Mouse (Mus musculus) midbrain, embryonic 12.5 days (tissue): ENCODE measurements at regions not wholly inside any gene's neighbourhood (a gene's known extent, or its start where the extent isn't known, plus 50 kb on each side); places are given as distances from the start of the nearest gene placed in this dataset.

Experiments used
- ATAC-seq: fragments of 200-750 bp; cut with Nextera tagmentation; 2 replicates; pipeline ENCODE4 v1.8.0; 2017; ENCODE audit warnings: low read depth, moderate TSS enrichment, moderate library complexity; ENCODE audit not compliant: low FRiP score
- H3K27ac ChIP-seq: fragments of 300-500 bp; sonication (generic); replicated peaks from 2 replicates; pipeline ENCODE4 v1.5.1; 2016; ENCODE audit warnings: mild to moderate bottlenecking
- H3K27me3 ChIP-seq: fragments of 300-500 bp; sonication (generic); 2 replicates; pipeline ENCODE4 v1.6.1; 2016; ENCODE audit warnings: mild to moderate bottlenecking
- H3K36me3 ChIP-seq: fragments of 300-500 bp; sonication (generic); 2 replicates; pipeline ENCODE4 v1.6.1; 2016
- H3K4me1 ChIP-seq: fragments of 300-500 bp; sonication (generic); 2 replicates; pipeline ENCODE4 v1.6.1; 2016
- H3K4me2 ChIP-seq: fragments of 300-500 bp; sonication (generic); replicated peaks from 2 replicates; pipeline ENCODE4 v1.6.1; 2016; ENCODE audit warnings: mild to moderate bottlenecking, moderate library complexity
- H3K4me3 ChIP-seq: fragments of 300-500 bp; sonication (generic); 2 replicates; pipeline ENCODE4 v1.5.1; 2016; ENCODE audit warnings: mild to moderate bottlenecking
- H3K9ac ChIP-seq: fragments of 300-500 bp; sonication (generic); replicated peaks from 2 replicates; pipeline ENCODE4 v1.6.1; 2016; ENCODE audit warnings: mild to moderate bottlenecking, moderate library complexity
- H3K9me3 ChIP-seq: fragments of 300-500 bp; sonication (generic); 2 replicates; pipeline ENCODE4 v1.6.1; 2016; ENCODE audit warnings: mild to moderate bottlenecking
- WGBS: fragments of 180-500 bp; shearing (Covaris S2); methylation state at CpG from one replicate; pipeline ENCODE4 v1.1.7; 2016; 5-methylcytosine and 5-hydroxymethylcytosine counted together

GRCm38 (mm10) chr16:3231566-3231965 is 359.3 kb upstream of the Olfr161 start:
- Histone ChIP-seq H3K27me3 (no peaks in the 10 kb centered on the region), H3K4me1 (no peaks in the 10 kb centered on the region), H3K27ac (no peak overlapping the region), H3K9me3 (peaks cover 52% of the 10 kb centered on the region), H3K4me2 (no peak overlapping the region), H3K9ac (no peak overlapping the region), H3K4me3 (no peak overlapping the region), H3K36me3 (0 out of 2 replicates have a peak, but pooled peaks cover 3% of the 10 kb centered on the region)
- WGBS = 73% methylated on average over 3 of the region's 3 CpGs
- ATAC-seq = peak; percentile 67

DNA sequence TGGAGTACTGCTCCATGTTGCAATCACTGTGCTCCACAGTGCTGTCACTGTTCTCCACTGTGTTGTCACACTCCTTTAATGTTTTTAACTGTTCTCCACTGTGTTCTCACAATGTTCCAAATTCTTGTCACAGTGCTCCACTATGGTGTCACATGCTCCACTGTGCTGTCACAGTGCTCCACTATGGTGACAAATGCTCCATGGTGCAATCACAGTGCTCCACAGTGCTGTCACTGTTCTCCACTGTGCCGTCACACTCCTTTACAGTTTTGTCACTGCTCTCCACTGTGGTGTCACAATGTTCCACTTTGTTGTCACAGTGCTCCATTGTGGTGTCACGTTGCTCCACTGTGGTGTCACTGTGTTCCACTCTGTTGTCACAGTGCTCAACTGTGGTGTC is 358.2 kb upstream of the Olfr161 start:
- Histone ChIP-seq H3K4me3 (no peak overlapping the region), H3K4me2 (no peak overlapping the region), H3K27ac (no peak overlapping the region), H3K9ac (no peak overlapping the region), H3K36me3 (0 out of 2 replicates have a peak, but pooled peaks cover 3% of the 10 kb centered on the region), H3K4me1 (no peaks in the 10 kb centered on the region), H3K27me3 (no peaks in the 10 kb centered on the region), H3K9me3 (peaks cover 58% of the 10 kb centered on the region)
- WGBS = 47% methylated on average over 2 of the region's 2 CpGs
- peak; percentile 35 for ATAC-seq

GRCm38 (mm10) chr16:3234063-3234462 is 356.8 kb upstream of the Olfr161 start:
- H3K27ac ChIP-seq = no peak overlapping the region
- H3K4me2 ChIP-seq = no peak overlapping the region
- 52% methylated on average over 2 of the region's 2 CpGs for WGBS
- H3K36me3 ChIP-seq = 0 out of 2 replicates have a peak, but pooled peaks cover 3% of the 10 kb centered on the region
- H3K4me3 ChIP-seq = no peak overlapping the region
- H3K9me3 ChIP-seq = peaks cover 71% of the 10 kb centered on the region
- H3K9ac ChIP-seq = no peak overlapping the region
- no peaks in the 10 kb centered on the region for H3K27me3 ChIP-seq
- no peaks in the 10 kb centered on the region for H3K4me1 ChIP-seq
- peak; percentile 31 for ATAC-seq

DNA sequence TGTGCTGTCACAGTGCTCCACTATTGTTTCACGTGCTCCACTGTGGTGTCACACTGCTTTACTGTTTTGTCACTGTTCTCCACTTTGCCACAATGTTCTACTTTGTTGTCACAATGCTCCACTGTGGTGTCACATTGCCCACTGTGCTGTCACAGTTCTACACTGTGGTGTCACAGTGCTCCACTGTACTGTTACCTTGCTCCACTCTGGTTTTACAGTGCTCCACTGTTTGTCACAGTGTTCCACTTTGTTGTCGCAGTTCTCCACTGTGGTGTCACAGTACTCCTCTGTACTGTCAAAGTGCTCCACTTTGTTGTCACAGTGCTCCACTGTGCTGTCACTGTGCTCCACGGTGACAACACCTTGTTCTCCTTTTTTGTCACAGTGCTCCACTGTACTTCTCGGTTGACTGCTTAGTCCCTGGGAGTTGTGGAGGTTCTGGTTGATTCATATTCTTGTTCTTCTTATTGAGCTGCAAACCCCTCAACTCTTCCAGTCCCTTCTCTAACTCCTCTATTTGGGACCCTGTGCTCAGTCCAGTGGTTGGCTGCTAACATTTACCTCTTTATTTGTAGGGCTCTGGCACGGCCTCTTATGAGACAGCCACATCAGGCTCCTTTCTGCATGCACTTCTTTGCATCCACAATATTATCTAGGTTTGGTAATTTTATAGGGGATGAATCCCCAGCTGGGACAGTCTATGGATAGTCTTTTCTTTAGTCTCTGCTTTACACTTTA is 349.7 kb upstream of the Olfr161 start:
- H3K9ac ChIP-seq = no peak overlapping the region
- no peak overlapping the region for H3K27ac ChIP-seq
- H3K4me2 ChIP-seq = no peak overlapping the region
- no peaks in the 10 kb centered on the region for H3K27me3 ChIP-seq
- H3K9me3 ChIP-seq = peaks cover 61% of the 10 kb centered on the region
- peaks cover 6% of the 10 kb centered on the region; the same call in 1 of the 2 replicates for H3K36me3 ChIP-seq
- no peak overlapping the region for H3K4me3 ChIP-seq
- 64% methylated on average over 5 of the region's 5 CpGs for WGBS
- no peaks in the 10 kb centered on the region for H3K4me1 ChIP-seq
- peak; percentile 28; the same call in 1 of the 2 replicates for ATAC-seq

DNA sequence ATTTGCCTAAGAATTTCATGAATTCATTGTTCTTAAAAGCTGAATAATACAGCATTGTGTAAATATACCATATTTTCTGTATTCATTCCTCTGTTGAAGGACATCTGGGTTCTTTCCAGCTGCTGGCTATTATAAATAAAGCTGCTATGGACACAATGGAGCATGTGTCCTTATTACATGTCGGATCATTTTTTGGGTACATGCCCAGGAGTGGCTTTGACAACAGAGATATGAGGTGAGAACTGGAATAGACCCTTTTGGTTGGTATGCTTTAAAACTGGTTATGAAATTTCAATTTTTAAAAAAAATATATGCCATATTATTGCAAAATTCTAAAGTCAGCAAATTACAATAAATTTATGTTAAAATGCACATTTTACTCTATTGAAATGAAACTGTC is 348.9 kb upstream of the Olfr161 start:
- WGBS = 71% methylated on average over 1 of the region's 1 CpGs
- no peaks in the 10 kb centered on the region for H3K4me1 ChIP-seq
- no peak for ATAC-seq
- no peak overlapping the region for H3K9ac ChIP-seq
- no peaks in the 10 kb centered on the region for H3K27me3 ChIP-seq
- H3K4me2 ChIP-seq = no peak overlapping the region
- H3K27ac ChIP-seq = no peak overlapping the region
- H3K4me3 ChIP-seq = no peak overlapping the region
- peaks cover 58% of the 10 kb centered on the region for H3K9me3 ChIP-seq
- peaks cover 6% of the 10 kb centered on the region; the same call in 1 of the 2 replicates for H3K36me3 ChIP-seq

- H3K4me3 ChIP-seq = no peak overlapping the region
- no peaks in the 10 kb centered on the region for H3K27me3 ChIP-seq
- H3K9me3 ChIP-seq = peaks cover 37% of the 10 kb centered on the region
- H3K4me2 ChIP-seq = no peak overlapping the region
- H3K4me1 ChIP-seq = no peaks in the 10 kb centered on the region
- ATAC-seq = peak; percentile 28; the same call in 1 of the 2 replicates
- no peak overlapping the region for H3K9ac ChIP-seq
- no peak overlapping the region for H3K27ac ChIP-seq
- no peaks in the 10 kb centered on the region for H3K36me3 ChIP-seq
These were observed 344.4 kb upstream of the Olfr161 start for GRCm38 (mm10) chr16:3246422-3246821.

DNA sequence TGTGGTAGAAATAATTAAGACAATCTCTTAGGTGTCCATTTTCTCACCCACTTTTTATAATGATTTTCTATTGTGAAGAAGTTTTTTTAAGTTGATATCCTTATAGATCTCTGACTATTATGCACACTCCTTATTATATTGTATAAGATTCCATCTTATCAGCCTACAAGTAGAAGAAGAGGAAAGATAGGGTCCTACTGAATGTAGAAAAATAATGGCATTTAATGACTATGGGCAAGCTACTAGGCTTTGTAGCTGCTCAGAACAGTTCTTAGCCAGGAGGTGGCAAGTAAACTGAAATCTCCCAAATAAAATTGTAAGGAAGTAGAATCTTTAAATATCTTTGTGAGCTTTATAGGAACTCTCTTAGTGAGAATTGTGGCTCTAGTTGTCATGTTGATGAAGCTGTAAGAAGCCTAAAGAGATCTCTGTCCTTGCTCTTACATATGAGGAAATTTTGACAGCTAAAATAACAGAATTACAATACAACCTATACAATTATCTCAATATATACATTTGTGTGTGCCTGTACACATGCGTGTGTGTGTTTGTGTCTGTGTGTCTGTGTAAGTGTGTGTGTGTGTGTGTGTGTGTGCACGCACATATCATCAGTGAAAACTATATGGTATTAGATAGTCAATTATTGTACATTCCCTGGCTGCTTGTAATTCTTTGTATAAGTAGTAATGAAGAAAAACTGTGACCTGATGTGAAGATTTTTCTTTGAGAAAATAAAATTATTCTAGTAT is 343.7 kb upstream of the Olfr161 start:
- 37% methylated on average over 2 of the region's 2 CpGs for WGBS
- Histone ChIP-seq H3K4me2 (no peak overlapping the region), H3K36me3 (no peaks in the 10 kb centered on the region), H3K27me3 (no peaks in the 10 kb centered on the region), H3K4me3 (no peak overlapping the region), H3K9me3 (peaks cover 31% of the 10 kb centered on the region), H3K9ac (no peak overlapping the region), H3K27ac (no peak overlapping the region), H3K4me1 (no peaks in the 10 kb centered on the region)
- ATAC-seq = no peak

DNA sequence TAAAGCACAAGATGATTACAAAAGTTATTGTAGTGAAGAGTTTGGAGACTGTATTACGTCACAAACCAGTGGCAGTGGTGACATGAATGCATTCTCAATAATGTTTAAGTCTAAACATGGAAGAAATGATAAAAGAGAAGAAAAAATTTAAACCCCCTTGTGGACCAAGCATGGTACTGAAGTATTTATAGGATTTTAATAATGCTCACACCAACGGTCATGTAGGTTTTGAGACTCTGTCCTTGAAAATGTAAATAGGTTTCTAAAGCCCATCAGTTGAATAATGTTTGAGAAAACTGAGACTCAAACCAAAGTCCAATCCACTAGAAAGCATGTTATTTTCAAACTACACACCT is 343.1 kb upstream of the Olfr161 start:
- Histone ChIP-seq H3K9ac (no peak overlapping the region), H3K4me2 (no peak overlapping the region), H3K9me3 (peaks cover 31% of the 10 kb centered on the region), H3K4me3 (no peak overlapping the region), H3K27ac (no peak overlapping the region), H3K36me3 (no peaks in the 10 kb centered on the region), H3K27me3 (no peaks in the 10 kb centered on the region), H3K4me1 (no peaks in the 10 kb centered on the region)
- WGBS = 52% methylated on average over 2 of the region's 2 CpGs
- no peak; the same call in 1 of the 2 replicates for ATAC-seq

DNA sequence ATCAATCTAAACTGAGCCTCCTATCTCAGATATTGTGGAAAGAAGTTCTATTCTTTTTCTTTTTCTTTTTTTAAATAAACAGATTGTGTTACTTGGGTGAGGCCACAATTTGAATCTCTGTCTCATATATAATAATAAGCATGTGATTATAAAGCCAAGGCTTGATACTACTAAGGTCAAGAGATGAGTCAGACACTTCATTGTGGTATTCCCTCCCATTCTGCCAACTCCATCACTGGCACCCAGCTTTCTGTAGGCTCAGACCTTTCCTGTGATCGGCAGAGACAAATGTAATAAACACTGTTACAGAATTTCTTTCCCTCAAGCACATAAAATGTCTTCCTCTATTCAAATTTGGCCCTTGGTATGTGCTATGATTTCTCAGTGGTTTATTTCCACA is 337.0 kb upstream of the Olfr161 start:
- H3K4me1 ChIP-seq = no peaks in the 10 kb centered on the region
- no peak overlapping the region for H3K4me3 ChIP-seq
- H3K36me3 ChIP-seq = no peaks in the 10 kb centered on the region
- no peak overlapping the region for H3K27ac ChIP-seq
- no peak overlapping the region for H3K9ac ChIP-seq
- H3K27me3 ChIP-seq = no peaks in the 10 kb centered on the region
- H3K9me3 ChIP-seq = peaks cover 40% of the 10 kb centered on the region
- 38% methylated on average over 1 of the region's 1 CpGs for WGBS
- no peak for ATAC-seq
- no peak overlapping the region for H3K4me2 ChIP-seq

DNA sequence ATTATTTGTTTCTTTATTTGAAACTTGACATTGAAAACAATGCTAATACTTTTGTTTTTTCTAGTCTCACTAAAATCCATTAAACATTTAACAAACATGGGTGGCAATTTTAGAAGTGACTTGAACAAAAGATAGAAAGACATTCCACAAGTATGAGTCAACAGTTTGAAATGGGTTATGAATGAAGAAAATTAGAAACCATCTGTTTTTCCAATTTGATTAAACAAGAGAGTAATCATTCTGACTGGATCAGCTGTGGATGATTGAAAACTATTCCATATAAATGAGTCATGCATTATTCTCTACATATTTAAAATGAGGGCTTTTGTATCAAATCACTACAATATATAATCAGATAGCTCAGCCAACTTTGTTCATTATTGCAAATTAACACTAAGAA is 334.8 kb upstream of the Olfr161 start:
- Histone ChIP-seq H3K27me3 (no peaks in the 10 kb centered on the region), H3K27ac (no peak overlapping the region), H3K4me1 (no peaks in the 10 kb centered on the region), H3K36me3 (no peaks in the 10 kb centered on the region), H3K4me3 (no peak overlapping the region), H3K9ac (no peak overlapping the region), H3K9me3 (peaks cover 43% of the 10 kb centered on the region), H3K4me2 (no peak overlapping the region)
- no peak for ATAC-seq

DNA sequence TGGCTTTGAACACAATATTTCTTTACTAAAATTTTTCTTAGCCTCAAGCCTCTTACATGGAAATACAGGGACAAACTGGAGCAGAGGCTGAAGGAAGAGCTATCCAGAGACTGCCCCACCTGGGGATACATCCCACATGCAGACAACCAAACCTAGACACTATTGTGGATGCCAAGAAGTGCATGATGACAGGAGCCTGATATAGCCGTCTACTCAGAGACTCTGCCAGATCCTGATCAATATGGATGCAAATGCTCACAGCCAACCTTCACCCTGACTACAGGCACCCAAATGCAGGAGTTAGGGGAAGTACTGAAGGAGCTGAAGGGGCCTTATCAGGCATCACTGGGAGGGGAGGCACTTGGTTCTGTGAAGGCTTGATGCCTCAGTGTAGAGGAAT is 325.5 kb upstream of the Olfr161 start:
- Histone ChIP-seq H3K9ac (no peak overlapping the region), H3K4me1 (no peaks in the 10 kb centered on the region), H3K4me3 (no peak overlapping the region), H3K4me2 (no peak overlapping the region), H3K27me3 (no peaks in the 10 kb centered on the region), H3K27ac (no peak overlapping the region), H3K9me3 (peaks cover 49% of the 10 kb centered on the region), H3K36me3 (no peaks in the 10 kb centered on the region)
- ATAC-seq = no peak
- WGBS = 78% methylated on average over 1 of the region's 1 CpGs

- H3K27me3 ChIP-seq = no peaks in the 10 kb centered on the region
- ATAC-seq = peak; percentile 9; the same call in 1 of the 2 replicates
- H3K9me3 ChIP-seq = peaks cover 66% of the 10 kb centered on the region
- H3K4me2 ChIP-seq = no peak overlapping the region
- H3K9ac ChIP-seq = no peak overlapping the region
- no peak overlapping the region for H3K27ac ChIP-seq
- no peak overlapping the region for H3K4me3 ChIP-seq
- 57% methylated on average over 2 of the region's 2 CpGs for WGBS
- no peaks in the 10 kb centered on the region for H3K36me3 ChIP-seq
- H3K4me1 ChIP-seq = no peaks in the 10 kb centered on the region
These were observed 318.9 kb upstream of the Olfr161 start for GRCm38 (mm10) chr16:3271819-3272490.
